Mouse (Mus musculus): ENCODE results near the gene Fitm1.

DNA sequence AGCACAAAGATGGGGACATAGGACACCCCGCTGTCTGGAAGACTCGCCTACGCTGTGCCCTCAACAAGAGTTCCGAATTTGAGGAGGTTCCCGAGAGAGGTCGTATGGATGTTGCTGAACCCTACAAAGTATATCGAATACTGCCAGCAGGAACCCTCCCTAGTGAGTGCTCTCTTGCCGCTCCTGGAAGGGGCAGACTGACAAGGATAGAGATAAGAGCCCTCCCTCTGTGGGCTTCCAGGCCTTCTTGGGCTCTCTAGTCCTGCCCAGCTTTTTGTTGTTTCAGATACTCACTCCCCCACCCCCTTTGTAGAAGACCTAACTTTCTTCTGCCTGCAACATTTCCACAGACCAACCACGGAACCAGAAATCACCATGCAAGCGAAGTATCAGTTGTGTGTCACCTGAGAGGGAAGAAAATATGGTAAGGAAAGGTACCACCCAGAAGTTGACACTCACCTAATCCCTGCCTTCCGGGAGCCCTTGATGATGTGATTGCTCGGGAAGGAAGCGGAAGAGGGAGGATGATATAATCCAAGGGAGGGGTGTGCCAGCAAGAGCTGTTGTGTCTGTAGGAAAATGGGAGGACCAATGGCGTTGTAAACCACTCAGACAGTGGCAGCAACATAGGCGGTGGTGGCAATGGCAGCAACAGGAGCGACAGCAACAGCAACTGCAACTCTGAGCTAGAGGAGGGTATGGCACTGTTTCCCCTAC lies 30.5 kb downstream of the Fitm1 start:
- TF ChIP-seq CTCF (IDR thresholded peaks at IDR 0.05; ENCODE audit: insufficient read depth, low read length) (no peak), POLR2A (IDR thresholded peaks at IDR 0.05; ENCODE audit: borderline replicate concordance, extremely low read depth, low read depth, low read length) (no peak)

Data from lung, adult 2 months (tissue).